ENCODE assay signal across 8 mouse cellular contexts in genomic region chr17:23585721-23586491, GRCm38 (mm10). TPM values are rescaled to one million over a fixed set of nuclear protein-coding genes. Genes with fewer than 3 reads are reported as not detected.
DNase-seq lines count a peak whose midpoint lies in the region; ATAC-seq and TF ChIP-seq lines count a peak whose summit lies in the region.

No protein-coding gene starts in this region.

- H3K9me3 ChIP-seq in ES-Bruce4 (replicated peaks; ENCODE audit: control insufficient read depth, insufficient read depth, low read length, poor library complexity, severe bottlenecking): no peaks in the 10 kb centered on the region
- no peaks in the 10 kb centered on the region for H3K9me3 ChIP-seq in forebrain, embryonic 11.5 days (ENCODE audit: control insufficient read depth, low read length)
- H3K9me3 ChIP-seq in lung, embryonic 14.5 days (ENCODE audit: low read depth, low read length): no peaks in the 10 kb centered on the region

- H3K27ac ChIP-seq in ES-Bruce4 (ENCODE audit: insufficient read depth, low read length): 0 out of 2 replicates have a peak overlapping the region, but pooled peaks have one; percentile 11
- no peak overlapping the region for H3K27ac ChIP-seq in forebrain, embryonic 11.5 days (ENCODE audit: low read depth, low read length)
- peak overlapping the region; percentile 73 for H3K27ac ChIP-seq in layer of hippocampus, adult 2 months
- no peak overlapping the region for H3K27ac ChIP-seq in lung, embryonic 14.5 days (ENCODE audit: low read depth)

- TF ChIP-seq EP300 in ES-Bruce4 (IDR thresholded peaks at IDR 0.05; ENCODE audit: insufficient read depth, low read depth, low read length): no peak

- H3K4me3 ChIP-seq in ES-Bruce4 (ENCODE audit: low read depth, low read length): peak overlapping the region; percentile 94
- peak overlapping the region; percentile 65 for H3K4me3 ChIP-seq in forebrain, embryonic 11.5 days (ENCODE audit: low read depth, low read length)
- H3K4me3 ChIP-seq in layer of hippocampus, adult 2 months: peak overlapping the region; percentile 66
- peak overlapping the region; percentile 71 for H3K4me3 ChIP-seq in lung, embryonic 14.5 days (ENCODE audit: low read depth, low read length)

- peak; percentile 90 for ATAC-seq in forebrain, embryonic 11.5 days (replicated peaks; ENCODE audit: low FRiP score)
- ATAC-seq in lung, embryonic 14.5 days (ENCODE audit: insufficient read depth): peak; percentile 90

- peak; percentile 32 for TF ChIP-seq POLR2A in ES-Bruce4 (IDR thresholded peaks at IDR 0.05; ENCODE audit: insufficient read depth, low read length)
- TF ChIP-seq POLR2A in brain, embryonic 14.5 days (IDR thresholded peaks at IDR 0.05; ENCODE audit: borderline replicate concordance, extremely low read depth, insufficient read depth, insufficient read length, poor library complexity, severe bottlenecking): peak; percentile 12; the same call in 1 of the 2 replicates

- no peak for TF ChIP-seq CTCF in ES-Bruce4 (IDR thresholded peaks at IDR 0.05; ENCODE audit: low read depth, low read length)
- no peak for TF ChIP-seq CTCF in brain, embryonic 14.5 days (IDR thresholded peaks at IDR 0.05; ENCODE audit: borderline replicate concordance, extremely low read depth, insufficient read depth, insufficient read length)
- no peak for TF ChIP-seq CTCF in layer of hippocampus, adult 2 months (conservative IDR thresholded peaks at IDR 0.05)
- no peak for TF ChIP-seq CTCF in lung, embryonic 14.5 days (IDR thresholded peaks at IDR 0.05; ENCODE audit: low read depth)

- peak overlapping the region; percentile 43 for H3K9ac ChIP-seq in ES-Bruce4 (ENCODE audit: low read depth, poor library complexity, severe bottlenecking)
- H3K9ac ChIP-seq in forebrain, embryonic 11.5 days (ENCODE audit: low read length): peak overlapping the region; percentile 82
- peak overlapping the region; percentile 80 for H3K9ac ChIP-seq in lung, embryonic 14.5 days

- no peaks in the 10 kb centered on the region for H3K27me3 ChIP-seq in ES-Bruce4 (ENCODE audit: control insufficient read depth, insufficient read depth, low read length, poor library complexity, severe bottlenecking)
- H3K27me3 ChIP-seq in forebrain, embryonic 11.5 days (ENCODE audit: control insufficient read depth, insufficient read depth, low read length): no peaks in the 10 kb centered on the region
- no peaks in the 10 kb centered on the region for H3K27me3 ChIP-seq in lung, embryonic 14.5 days (ENCODE audit: insufficient read depth, low read length)

- peak; percentile 95 for DNase-seq in brain, embryonic 14.5 days (ENCODE audit: low read depth)
- peak; percentile 79 for DNase-seq in forebrain, embryonic 11.5 days (ENCODE audit: low spot score)
- peak; percentile 43 to 54 for DNase-seq in heart, postnatal 36 days
- DNase-seq in layer of hippocampus, adult 2 months (ENCODE audit: low spot score in 2 of 2): peak; percentile 81 to 82
- DNase-seq in lung, embryonic 14.5 days: peak; percentile 90
- DNase-seq in ovary, postnatal 36 days (ENCODE audit: low spot score): peak; percentile 46
- DNase-seq in T-cell, adult 2 months (ENCODE audit: low spot score): no peak

- peaks cover 3% of the 10 kb centered on the region; the same call in 1 of the 2 replicates for H3K36me3 ChIP-seq in ES-Bruce4 (ENCODE audit: control insufficient read depth, insufficient read depth, low read length, poor library complexity, severe bottlenecking)
- no peaks in the 10 kb centered on the region for H3K36me3 ChIP-seq in forebrain, embryonic 11.5 days (ENCODE audit: control insufficient read depth, insufficient read depth, low read length)
- peaks cover 13% of the 10 kb centered on the region; the same call in 1 of the 2 replicates for H3K36me3 ChIP-seq in lung, embryonic 14.5 days (ENCODE audit: insufficient read depth)

- no peaks in the 10 kb centered on the region for H3K4me1 ChIP-seq in ES-Bruce4 (ENCODE audit: control insufficient read depth, insufficient read depth, low read length)
- peaks cover 13% of the 10 kb centered on the region; the same call in 1 of the 2 replicates for H3K4me1 ChIP-seq in forebrain, embryonic 11.5 days (replicated peaks; ENCODE audit: control insufficient read depth, insufficient read depth, low read length)
- H3K4me1 ChIP-seq in lung, embryonic 14.5 days (ENCODE audit: insufficient read depth): 0 out of 2 replicates have a peak, but pooled peaks cover 4% of the 10 kb centered on the region

- under 1% methylated on average over 22 of the region's 22 CpGs for WGBS in forebrain, embryonic 11.5 days
- under 1% methylated on average over 22 of the region's 22 CpGs for WGBS in lung, embryonic 14.5 days

- H3K4me2 ChIP-seq in forebrain, embryonic 11.5 days (ENCODE audit: low read depth, low read length, severe bottlenecking): peak overlapping the region; percentile 92
- peak overlapping the region; percentile 82 for H3K4me2 ChIP-seq in lung, embryonic 14.5 days

- intact Hi-C loops in heart, postnatal 36 days (cut with DNase I): loop anchor here (2.0 kb wide), 1 partner anchor 13 kb away; the partner anchor contains the start of gene Zfp13

RNA-seq across cellular contexts. Expression of gene Zfp13, which starts 13.4 kb away (rescaled TPM):
- 25.1 and 27.7 TPM in 2 replicates for polyA plus RNA-seq in ES-Bruce4 (2011; ENCODE audit: insufficient read depth, insufficient read length, low read depth, missing spikeins)
- polyA plus RNA-seq in brain, embryonic 14.5 days (2012; rRNA removed): 46.8 and 47.4 TPM in 2 replicates
- polyA plus RNA-seq in forebrain, embryonic 11.5 days (2014; fragmentation: Nextera tagmentation; extraction: Ambion mirVana): 19.2 and 20.5 TPM in 2 replicates
- 1 to 10 TPM; 2.4 to 4.1 TPM for total RNA-seq in heart, postnatal 36 days (2021)
- 10 to 100 TPM; 30.1 to 33.6 TPM for total RNA-seq in layer of hippocampus, adult 2 months (2021)
- polyA plus RNA-seq in lung, embryonic 14.5 days (2014; fragmentation: Nextera tagmentation; extraction: Ambion mirVana): 12.3 and 15.6 TPM in 2 replicates

RNA-seq across cellular contexts. Expression of gene Zscan10, which starts 14.8 kb away (rescaled TPM):
- polyA plus RNA-seq in ES-Bruce4 (2011; ENCODE audit: insufficient read depth, insufficient read length, low read depth, missing spikeins): 51.8 and 58.5 TPM in 2 replicates
- polyA plus RNA-seq in brain, embryonic 14.5 days (2012; rRNA removed): 0.05 and 0.22 TPM in 2 replicates
- 0.16 and 0.27 TPM in 2 replicates for polyA plus RNA-seq in forebrain, embryonic 11.5 days (2014; fragmentation: Nextera tagmentation; extraction: Ambion mirVana)
- not detected for total RNA-seq in heart, postnatal 36 days (2021)
- total RNA-seq in layer of hippocampus, adult 2 months (2021): not detected
- polyA plus RNA-seq in lung, embryonic 14.5 days (2014; fragmentation: Nextera tagmentation; extraction: Ambion mirVana): 0.53 and 0.74 TPM in 2 replicates

RNA-seq across cellular contexts. Expression of gene Zfp213, which starts 21.9 kb away (rescaled TPM):
- 4.2 and 4.9 TPM in 2 replicates for polyA plus RNA-seq in ES-Bruce4 (2011; ENCODE audit: insufficient read depth, insufficient read length, low read depth, missing spikeins)
- 16.7 and 21.4 TPM in 2 replicates for polyA plus RNA-seq in brain, embryonic 14.5 days (2012; rRNA removed)
- 28.1 and 29.9 TPM in 2 replicates for polyA plus RNA-seq in forebrain, embryonic 11.5 days (2014; fragmentation: Nextera tagmentation; extraction: Ambion mirVana)
- 1 to 10 TPM; 4.9 to 5.1 TPM for total RNA-seq in heart, postnatal 36 days (2021)
- 1 to 10 TPM; 5.7 to 6.9 TPM for total RNA-seq in layer of hippocampus, adult 2 months (2021)
- 21.8 and 24.7 TPM in 2 replicates for polyA plus RNA-seq in lung, embryonic 14.5 days (2014; fragmentation: Nextera tagmentation; extraction: Ambion mirVana)

RNA-seq across cellular contexts. Expression of gene Mmp25, which starts 59.2 kb away (rescaled TPM):
- polyA plus RNA-seq in ES-Bruce4 (2011; ENCODE audit: insufficient read depth, insufficient read length, low read depth, missing spikeins): 10.9 and 12.6 TPM in 2 replicates
- polyA plus RNA-seq in brain, embryonic 14.5 days (2012; rRNA removed): 1.3 and 1.9 TPM in 2 replicates
- 0.41 and 1.0 TPM in 2 replicates for polyA plus RNA-seq in forebrain, embryonic 11.5 days (2014; fragmentation: Nextera tagmentation; extraction: Ambion mirVana)
- under 1 TPM in 1 of 2 experiments, not detected in 1; 0.14 TPM for total RNA-seq in heart, postnatal 36 days (2021)
- under 1 TPM in 1 of 2 experiments, not detected in 1; 0.17 TPM for total RNA-seq in layer of hippocampus, adult 2 months (2021)
- polyA plus RNA-seq in lung, embryonic 14.5 days (2014; fragmentation: Nextera tagmentation; extraction: Ambion mirVana): 0.31 and 0.86 TPM in 2 replicates

Comparison
In these comparisons a context has a peak if more than half of its experiments do, and no peak if none do; other contexts are left out.
1. H3K27ac ChIP-seq: peak in ES-Bruce4 (single experiment) and layer of hippocampus, adult 2 months (single experiment); none in forebrain, embryonic 11.5 days (single experiment) and lung, embryonic 14.5 days (single experiment).
2. RNA of gene Zscan10, which starts 14.8 kb away (polyA plus RNA-seq): 51.8 to 58.5 TPM in ES-Bruce4; 0.53 to 0.74 TPM in lung, embryonic 14.5 days, 0.16 to 0.27 TPM in forebrain, embryonic 11.5 days and 0.05 to 0.22 TPM in brain, embryonic 14.5 days; every median in the first group is over 10 times any median in the second.
3. Peak in every context shown above with its lines, with median percentiles within 50 percentile points of each other: H3K4me3 ChIP-seq and H3K9ac ChIP-seq.